Mouse (Mus musculus) CD4-positive, CD25-positive, alpha-beta regulatory T cell (primary cell): ENCODE results near the gene Mbnl3. TPM values are rescaled to one million over a fixed set of nuclear protein-coding genes. Genes with fewer than 3 reads are reported as not detected.

ENCODE experiments used
- polyA plus RNA-seq: library from polyadenylated mRNA; unstranded; fragments of 100-300 nt; shearing (Covaris generic); gene quantifications from one replicate; pipeline ENCODE4 v1.2.1, GENCODE M21; 2017

Gene Mbnl3
- polyA plus RNA-seq: 22.3 TPM

GRCm38 (mm10) chrX:51206432-51206831 is at the start of gene Mbnl3:
Mbnl3 (minus strand) TSS chrX:51206532.

Other genes with a start within 250 kb of the Mbnl3 start
- 21.7 TPM for gene Rap2c, start 188.5 kb downstream of the Mbnl3 start, polyA plus RNA-seq